Comparison of ENCODE assay signal across 9 mouse cellular contexts in the genomic region with DNA sequence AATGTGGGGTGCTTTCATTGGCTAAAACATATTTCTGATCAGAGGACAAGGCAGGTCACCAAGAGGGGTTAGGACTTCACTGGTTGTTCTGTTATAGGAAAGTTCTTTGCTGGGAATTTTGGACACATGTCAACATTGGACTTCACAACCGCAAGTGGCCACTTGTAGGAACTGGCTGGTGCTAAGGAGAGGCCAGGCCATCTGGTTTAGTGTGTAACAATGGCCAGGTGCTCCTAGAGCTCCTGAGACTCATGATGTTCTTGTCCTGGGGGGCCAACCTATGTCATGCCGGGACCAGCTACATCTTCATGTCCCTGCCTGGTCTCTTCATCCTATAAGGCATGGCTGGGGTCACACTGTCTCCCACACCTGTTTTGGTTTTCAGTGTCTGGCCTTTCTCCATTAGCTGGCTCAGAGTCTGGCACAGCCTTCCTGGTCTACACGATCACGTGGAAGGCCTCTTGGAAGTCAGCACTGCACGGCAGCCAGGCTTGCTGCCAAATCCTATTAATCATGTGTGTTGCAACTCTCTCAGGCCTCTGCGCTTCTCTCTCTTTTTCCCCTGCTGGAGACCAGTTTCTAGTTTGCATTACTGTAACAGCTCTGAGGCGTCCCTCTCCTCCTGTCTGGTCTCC. TPM values are rescaled to one million over a fixed set of nuclear protein-coding genes. Genes with fewer than 3 reads are reported as not detected.
A peak's percentile ranks its signal among the peaks of the same experiment; 100 is the strongest.
DNase-seq lines count a peak whose midpoint lies in the region; ATAC-seq and TF ChIP-seq lines count a peak whose summit lies in the region.
"Had no signal": no experiment of that assay in that cellular context is flagged by ENCODE, and none has a peak within 500 bp of the region (broad histone marks: within the 10 kb centered on the region; RNA-seq: fewer than 3 reads in every experiment).

No protein-coding gene starts in this region.

- H3K4me3 ChIP-seq in forebrain, embryonic 12.5 days (replicated peaks): no peak overlapping the region
- H3K4me3 ChIP-seq in forebrain, embryonic 11.5 days (ENCODE audit: low read depth, low read length): no peak overlapping the region
- no peak overlapping the region for H3K4me3 ChIP-seq in heart, embryonic 11.5 days (ENCODE audit: low read depth, low read length)
- no peak overlapping the region for H3K4me3 ChIP-seq in kidney, embryonic 15.5 days (replicated peaks)
- no peak overlapping the region for H3K4me3 ChIP-seq in limb, embryonic 14.5 days (replicated peaks; ENCODE audit: low read length)
- H3K4me3 ChIP-seq: erythroblast, embryonic 14.5 days had no signal

- no peak overlapping the region for H3K4me2 ChIP-seq in forebrain, embryonic 12.5 days
- H3K4me2 ChIP-seq in forebrain, embryonic 11.5 days (ENCODE audit: low read depth, low read length, severe bottlenecking): no peak overlapping the region
- no peak overlapping the region for H3K4me2 ChIP-seq in heart, embryonic 11.5 days
- H3K4me2 ChIP-seq in kidney, embryonic 15.5 days: no peak overlapping the region
- no peak overlapping the region for H3K4me2 ChIP-seq in limb, embryonic 14.5 days (replicated peaks; ENCODE audit: low read depth, low read length, severe bottlenecking)

- no peaks in the 10 kb centered on the region for H3K36me3 ChIP-seq in forebrain, embryonic 12.5 days (replicated peaks)
- H3K36me3 ChIP-seq in forebrain, embryonic 11.5 days (ENCODE audit: control insufficient read depth, insufficient read depth, low read length): no peaks in the 10 kb centered on the region
- no peaks in the 10 kb centered on the region for H3K36me3 ChIP-seq in heart, embryonic 11.5 days (ENCODE audit: control insufficient read depth, insufficient read depth, low read length)
- no peaks in the 10 kb centered on the region for H3K36me3 ChIP-seq in kidney, embryonic 15.5 days
- no peaks in the 10 kb centered on the region for H3K36me3 ChIP-seq in limb, embryonic 14.5 days (ENCODE audit: control insufficient read depth, insufficient read depth, low read length)

- peaks cover 18% of the 10 kb centered on the region for H3K4me1 ChIP-seq in forebrain, embryonic 12.5 days
- no peaks in the 10 kb centered on the region for H3K4me1 ChIP-seq in forebrain, embryonic 11.5 days (replicated peaks; ENCODE audit: control insufficient read depth, insufficient read depth, low read length)
- H3K4me1 ChIP-seq in heart, embryonic 11.5 days (ENCODE audit: control insufficient read depth, insufficient read depth, low read length): no peaks in the 10 kb centered on the region
- peaks cover 16% of the 10 kb centered on the region for H3K4me1 ChIP-seq in kidney, embryonic 15.5 days
- H3K4me1 ChIP-seq in limb, embryonic 14.5 days (ENCODE audit: control insufficient read depth, insufficient read depth, low read length): peaks cover 25% of the 10 kb centered on the region

- no peaks in the 10 kb centered on the region for H3K9me3 ChIP-seq in forebrain, embryonic 12.5 days
- H3K9me3 ChIP-seq in forebrain, embryonic 11.5 days (ENCODE audit: control insufficient read depth, low read length): no peaks in the 10 kb centered on the region
- H3K9me3 ChIP-seq in heart, embryonic 11.5 days (replicated peaks; ENCODE audit: control insufficient read depth, low read length): no peaks in the 10 kb centered on the region
- H3K9me3 ChIP-seq in kidney, embryonic 15.5 days (replicated peaks): no peaks in the 10 kb centered on the region
- H3K9me3 ChIP-seq in limb, embryonic 14.5 days (ENCODE audit: control insufficient read depth, low read length): no peaks in the 10 kb centered on the region

- DNase-seq in forebrain, embryonic 11.5 days (ENCODE audit: low spot score): no peak
- peak; percentile 36 for DNase-seq in embryo, embryonic 10.5 days (ENCODE audit: low spot score)
- DNase-seq in limb, embryonic 14.5 days (ENCODE audit: low spot score): peak; percentile 96
- DNase-seq in ovary, postnatal 10 days (ENCODE audit: low spot score): peak; percentile 31
- peak; percentile 18 for DNase-seq in yolk sac, embryonic 10.5 days (ENCODE audit: low spot score)

- no peak for TF ChIP-seq POLR2A in limb, embryonic 14.5 days (IDR thresholded peaks at IDR 0.05; ENCODE audit: borderline replicate concordance, extremely low read depth, insufficient read depth, insufficient read length)

- whole genome bisulfite sequencing in forebrain, embryonic 12.5 days: 56% methylated on average over 7 of the region's 7 CpGs
- WGBS in forebrain, embryonic 11.5 days: 64% methylated on average over 7 of the region's 7 CpGs
- 32% methylated on average over 7 of the region's 7 CpGs for WGBS in heart, embryonic 11.5 days (ENCODE audit: insufficient replicate concordance)
- WGBS in kidney, embryonic 15.5 days: 38% methylated on average over 7 of the region's 7 CpGs
- WGBS in limb, embryonic 14.5 days: 17% methylated on average over 7 of the region's 7 CpGs

- no peak overlapping the region; the same call in 1 of the 2 replicates for H3K27ac ChIP-seq in forebrain, embryonic 12.5 days
- no peak overlapping the region for H3K27ac ChIP-seq in forebrain, embryonic 11.5 days (ENCODE audit: low read depth, low read length)
- no peak overlapping the region for H3K27ac ChIP-seq in heart, embryonic 11.5 days (ENCODE audit: low read depth, low read length)
- no peak overlapping the region for H3K27ac ChIP-seq in kidney, embryonic 15.5 days
- no peak overlapping the region for H3K27ac ChIP-seq in limb, embryonic 14.5 days (replicated peaks; ENCODE audit: low read depth, low read length)

- 0 out of 2 replicates have a peak, but pooled peaks cover 5% of the 10 kb centered on the region for H3K27me3 ChIP-seq in forebrain, embryonic 12.5 days
- no peaks in the 10 kb centered on the region for H3K27me3 ChIP-seq in forebrain, embryonic 11.5 days (ENCODE audit: control insufficient read depth, insufficient read depth, low read length)
- H3K27me3 ChIP-seq in heart, embryonic 11.5 days (ENCODE audit: control insufficient read depth, insufficient read depth, low read length): no peaks in the 10 kb centered on the region
- H3K27me3 ChIP-seq in kidney, embryonic 15.5 days: peaks cover 5% of the 10 kb centered on the region; the same call in 1 of the 2 replicates
- no peaks in the 10 kb centered on the region for H3K27me3 ChIP-seq in limb, embryonic 14.5 days (ENCODE audit: control insufficient read depth, insufficient read depth, low read length)

- peak; percentile 50 for ATAC-seq in forebrain, embryonic 12.5 days (ENCODE audit: low FRiP score)
- ATAC-seq in forebrain, embryonic 11.5 days (replicated peaks; ENCODE audit: low FRiP score): no peak
- 0 out of 2 replicates have a peak, but pooled peaks have one; percentile 49 for ATAC-seq in heart, embryonic 11.5 days (replicated peaks; ENCODE audit: insufficient number of reproducible peaks, low FRiP score, low TSS enrichment)
- peak; percentile 79 for ATAC-seq in kidney, embryonic 15.5 days (replicated peaks; ENCODE audit: low FRiP score)
- ATAC-seq in limb, embryonic 14.5 days (ENCODE audit: low FRiP score, low read depth): peak; percentile 88

- H3K9ac ChIP-seq in forebrain, embryonic 12.5 days: no peak overlapping the region
- H3K9ac ChIP-seq in forebrain, embryonic 11.5 days (ENCODE audit: low read length): no peak overlapping the region
- no peak overlapping the region for H3K9ac ChIP-seq in heart, embryonic 11.5 days (ENCODE audit: low read depth, low read length)
- H3K9ac ChIP-seq in kidney, embryonic 15.5 days: no peak overlapping the region
- H3K9ac ChIP-seq in limb, embryonic 14.5 days (ENCODE audit: low read depth, low read length, severe bottlenecking): no peak overlapping the region

RNA-seq across cellular contexts. Expression of a gene that starts 55.9 kb away (rescaled TPM):
- 6.7 and 10.3 TPM in 2 replicates for polyA plus RNA-seq in forebrain, embryonic 12.5 days (2016; fragmentation: Nextera tagmentation; extraction: Ambion mirVana)
- 10.6 and 15.9 TPM in 2 replicates for polyA plus RNA-seq in forebrain, embryonic 11.5 days (2014; fragmentation: Nextera tagmentation; extraction: Ambion mirVana)
- 2.5 and 2.9 TPM in 2 replicates for polyA plus RNA-seq in heart, embryonic 11.5 days (2014; fragmentation: Nextera tagmentation; extraction: Ambion mirVana)
- polyA plus RNA-seq in kidney, embryonic 15.5 days (2015; fragmentation: Nextera tagmentation; extraction: Ambion mirVana): 6.9 and 7.1 TPM in 2 replicates
- 9.1 and 13.9 TPM in 2 replicates for polyA plus RNA-seq in limb, embryonic 14.5 days (2012; rRNA removed)
- 5.8 and 10.2 TPM in 2 replicates for polyA plus RNA-seq in limb, embryonic 14.5 days (2014; fragmentation: Nextera tagmentation; extraction: Ambion mirVana)
